Mouse (Mus musculus) retina, postnatal 1 day (tissue): ENCODE results near the gene Gm21988.

Source experiments
- DNase-seq: peaks from one replicate; pipeline ENCODE4 v3.0.0-alpha.2; 2012

Gm21988 gene

GRCm38 (mm10) chr11:70214856-70215209, 24.8 kb downstream of the Gm21988 start:
- DNase-seq, result no peak

GRCm38 (mm10) chr11:70214191-70214855, 25.3 kb downstream of the Gm21988 start:
- DNase-seq, result peak; percentile 30

- DNase-seq, result no peak
These were observed 25.9 kb downstream of the Gm21988 start for GRCm38 (mm10) chr11:70213736-70214135.

- DNase-seq, result peak; percentile 74
These were observed 26.7 kb downstream of the Gm21988 start for GRCm38 (mm10) chr11:70212896-70213295.

- DNase-seq, result no peak
These were observed 27.2 kb downstream of the Gm21988 start, which contains the start of gene Slc16a11 for GRCm38 (mm10) chr11:70212423-70212822. TSS of gene Slc16a11 (plus strand) at chr11:70212752.

GRCm38 (mm10) chr11:70211972-70212371, 27.7 kb downstream of the Gm21988 start:
- no peak for DNase-seq

GRCm38 (mm10) chr11:70210681-70211080, 28.9 kb downstream of the Gm21988 start:
- DNase-seq, result no peak

- DNase-seq, result no peak
These were observed 30.7 kb downstream of the Gm21988 start for GRCm38 (mm10) chr11:70208778-70209388.

- no peak for DNase-seq
These were observed 32.3 kb downstream of the Gm21988 start for GRCm38 (mm10) chr11:70207283-70207682.

GRCm38 (mm10) chr11:70206801-70207200, 32.8 kb downstream of the Gm21988 start:
- DNase-seq, result no peak

- DNase-seq, result peak; percentile 80
These were observed 37.9 kb downstream of the Gm21988 start for GRCm38 (mm10) chr11:70201691-70202090.

- DNase-seq, result no peak
These were observed 39.5 kb downstream of the Gm21988 start for GRCm38 (mm10) chr11:70200036-70200608.

- DNase-seq, result no peak
These were observed 40.5 kb downstream of the Gm21988 start for GRCm38 (mm10) chr11:70199107-70199506.

GRCm38 (mm10) chr11:70198332-70198731, 41.3 kb downstream of the Gm21988 start:
- no peak for DNase-seq

- no peak for DNase-seq
These were observed 46.0 kb downstream of the Gm21988 start for GRCm38 (mm10) chr11:70193354-70194285.

GRCm38 (mm10) chr11:70192157-70192556, 47.5 kb downstream of the Gm21988 start:
- DNase-seq, result no peak

GRCm38 (mm10) chr11:70191188-70191587, 48.4 kb downstream of the Gm21988 start:
- DNase-seq, result no peak

- no peak for DNase-seq
These were observed 50.1 kb downstream of the Gm21988 start for GRCm38 (mm10) chr11:70189319-70190134.
